Mouse (Mus musculus): ENCODE measurements around the gene Gm6525. TPM values are rescaled to one million over a fixed set of nuclear protein-coding genes. Genes with fewer than 3 reads are reported as not detected.

The Gm6525 gene
- total RNA-seq, 2 experiments from 2014 or later, result not detected

DNA sequence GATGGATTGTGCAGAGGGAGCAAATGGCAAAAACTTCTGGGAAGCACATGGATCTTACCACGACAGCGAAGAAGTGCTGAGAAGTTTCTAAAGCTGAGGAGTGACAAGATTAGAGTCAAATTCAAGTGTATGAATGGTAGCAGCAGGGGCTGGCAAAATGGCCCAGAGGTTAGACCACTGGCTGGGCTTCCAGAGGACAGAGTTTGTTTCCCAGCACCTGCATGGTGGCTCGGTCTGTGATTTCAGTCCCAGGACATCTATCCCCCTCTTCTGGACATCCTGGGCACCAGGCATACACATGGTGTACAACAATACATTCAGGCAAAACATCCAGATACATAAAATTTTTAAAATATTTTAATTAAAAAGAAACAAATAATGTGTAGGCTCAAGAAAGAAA lies 24.1 kb upstream of the Gm6525 start:
- no peak overlapping the region for H3K27ac ChIP-seq
- no peak overlapping the region for H3K4me3 ChIP-seq
- DNase-seq (ENCODE audit: extremely low spot score in 1 of 2, low spot score in 2 of 2), result no peak
- intact Hi-C loops (cut with DNase I), result no loop called here
- TF ChIP-seq CTCF (IDR thresholded peaks at IDR 0.05), result no peak

DNA sequence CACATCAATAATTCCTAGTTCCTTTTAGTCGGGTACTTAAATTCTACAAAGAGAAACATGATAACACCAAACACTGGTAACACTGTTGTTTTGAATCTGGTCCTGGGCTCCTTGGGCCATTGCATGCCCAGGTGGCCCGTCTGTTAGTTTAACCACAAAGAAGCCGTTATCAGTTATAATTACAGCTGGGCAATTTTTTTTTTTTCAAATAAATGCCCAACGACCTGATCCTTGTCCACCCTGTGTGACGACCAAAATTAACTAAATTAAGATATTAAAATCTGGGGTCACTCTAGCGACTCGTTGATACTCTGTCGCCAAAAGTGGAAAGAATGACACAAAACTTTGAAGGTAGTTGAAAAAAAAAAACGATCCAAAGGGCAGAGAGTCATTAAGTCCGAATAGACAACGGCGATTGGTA lies 19.2 kb upstream of the Gm6525 start:
- TF ChIP-seq CTCF (IDR thresholded peaks at IDR 0.05), result no peak
- H3K4me3 ChIP-seq, result no peak overlapping the region
- no peak overlapping the region for H3K27ac ChIP-seq
- DNase-seq (ENCODE audit: extremely low spot score in 1 of 2, low spot score in 2 of 2), result no peak
- intact Hi-C loops (cut with DNase I), result no loop called here

DNA sequence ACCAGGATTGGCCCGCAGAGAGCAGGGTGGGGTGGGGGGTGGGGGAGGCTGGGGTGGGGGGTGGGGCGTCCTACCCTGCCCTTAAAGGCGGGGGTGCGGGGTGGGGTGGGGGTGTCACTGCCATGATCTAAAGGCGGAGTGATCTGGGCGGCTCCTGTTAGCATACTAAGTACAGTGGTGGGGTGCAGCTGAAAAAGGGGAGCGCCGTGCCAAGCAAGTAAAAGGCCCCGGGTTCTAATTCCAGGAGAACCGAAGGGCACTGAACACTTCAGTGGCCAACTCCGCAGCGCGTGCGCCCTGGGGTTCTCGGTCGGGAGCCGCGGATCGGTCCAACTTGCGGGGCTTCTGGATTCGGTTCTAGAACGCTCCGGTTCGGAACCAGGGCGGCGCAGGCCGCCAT lies 18.8 kb upstream of the Gm6525 start:
- TF ChIP-seq CTCF (IDR thresholded peaks at IDR 0.05), result no peak
- intact Hi-C loops (cut with DNase I), result no loop called here
- Histone ChIP-seq H3K4me3 (peak overlapping the region; percentile 61), H3K27ac (no peak overlapping the region)
- DNase-seq (ENCODE audit: extremely low spot score in 1 of 2, low spot score in 2 of 2), result no peak

DNA sequence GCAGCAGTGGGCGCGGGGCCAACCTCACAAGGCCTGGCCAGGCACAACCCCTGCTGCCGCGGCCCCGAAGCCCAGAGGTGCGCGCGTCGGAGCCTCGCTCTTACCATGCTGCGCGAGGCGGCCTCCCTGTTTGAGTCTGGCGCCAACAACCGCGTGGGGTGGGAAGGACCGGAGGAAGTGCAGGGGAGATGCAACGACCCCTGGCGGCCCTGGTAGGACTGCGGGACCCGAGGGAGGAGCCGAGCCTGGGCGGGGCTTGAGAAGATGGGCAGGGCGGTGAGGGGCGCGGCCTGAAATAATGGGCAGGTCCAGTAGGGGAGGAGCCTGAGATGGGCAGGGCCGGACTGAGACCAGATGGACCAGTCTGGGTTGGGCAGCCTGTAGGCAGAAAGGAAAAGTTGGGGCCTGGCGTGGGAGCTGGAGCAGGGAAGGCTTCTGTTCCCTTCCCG lies 18.3 kb upstream of the Gm6525 start, which contains the start of gene Mnd1:
Gene Mnd1, minus strand, starts transcription at position 229 of the 449 bp plus-strand sequence.
- intact Hi-C loops (cut with DNase I), result no loop called here
- peak within 1 kb of the TSS; percentile 61 for H3K4me3 ChIP-seq
- peak; percentile 93 to 95 for DNase-seq (ENCODE audit: extremely low spot score in 1 of 2, low spot score in 2 of 2)
- no peak within 1 kb of the TSS for H3K27ac ChIP-seq
- peak; percentile 85 for TF ChIP-seq CTCF (IDR thresholded peaks at IDR 0.05)

DNA sequence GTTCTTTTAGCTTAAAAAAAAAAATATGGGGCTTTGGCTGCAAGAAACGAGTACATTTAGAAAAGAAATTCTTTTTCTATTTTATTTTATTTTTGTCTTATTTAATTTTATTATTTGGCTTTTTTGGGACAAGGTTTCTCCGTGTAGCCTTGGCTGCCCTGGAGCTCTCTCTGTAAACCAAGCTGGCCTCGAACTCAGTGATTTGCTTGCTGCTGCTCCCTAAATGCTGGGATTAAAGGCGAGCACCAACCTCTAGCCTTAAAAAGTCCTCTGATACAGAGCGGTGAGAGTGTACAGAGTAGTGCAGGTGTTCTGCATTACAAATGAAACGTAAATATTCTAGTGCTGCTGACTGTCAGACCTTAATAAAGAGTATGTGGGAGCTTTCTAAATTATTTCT lies 17.8 kb upstream of the Gm6525 start:
- DNase-seq (ENCODE audit: extremely low spot score in 1 of 2, low spot score in 2 of 2), result no peak
- H3K4me3 ChIP-seq, result peak overlapping the region; percentile 61

DNA sequence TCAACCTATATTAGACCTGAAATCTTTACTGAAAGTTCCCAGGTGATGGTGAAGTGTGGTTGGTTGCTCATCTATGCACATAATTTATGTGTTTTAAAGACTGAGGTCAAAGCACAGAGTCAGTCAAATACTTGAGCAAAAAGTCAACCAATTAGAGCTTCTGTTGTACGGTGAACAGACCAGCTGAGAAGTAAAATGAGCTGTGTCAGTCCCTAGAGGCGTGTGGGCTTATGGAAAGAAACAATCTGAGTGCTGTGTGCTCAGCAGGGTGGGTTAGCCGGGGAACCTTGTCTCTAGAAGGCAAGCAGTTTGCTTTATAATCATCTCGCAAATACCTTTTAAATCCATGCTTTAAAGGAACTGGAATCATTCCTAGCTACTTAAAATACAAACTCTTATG lies 16.9 kb upstream of the Gm6525 start:
- no peak overlapping the region for H3K27ac ChIP-seq
- no peak overlapping the region for H3K4me3 ChIP-seq
- TF ChIP-seq CTCF (IDR thresholded peaks at IDR 0.05), result no peak
- no peak for DNase-seq (ENCODE audit: extremely low spot score in 1 of 2, low spot score in 2 of 2)
- intact Hi-C loops (cut with DNase I), result no loop called here

More for the DNA sequence above, 17.8 kb upstream of the Gm6525 start:
- no peak overlapping the region for H3K27ac ChIP-seq
- intact Hi-C loops (cut with DNase I), result no loop called here
- no peak for TF ChIP-seq CTCF (IDR thresholded peaks at IDR 0.05)

DNA sequence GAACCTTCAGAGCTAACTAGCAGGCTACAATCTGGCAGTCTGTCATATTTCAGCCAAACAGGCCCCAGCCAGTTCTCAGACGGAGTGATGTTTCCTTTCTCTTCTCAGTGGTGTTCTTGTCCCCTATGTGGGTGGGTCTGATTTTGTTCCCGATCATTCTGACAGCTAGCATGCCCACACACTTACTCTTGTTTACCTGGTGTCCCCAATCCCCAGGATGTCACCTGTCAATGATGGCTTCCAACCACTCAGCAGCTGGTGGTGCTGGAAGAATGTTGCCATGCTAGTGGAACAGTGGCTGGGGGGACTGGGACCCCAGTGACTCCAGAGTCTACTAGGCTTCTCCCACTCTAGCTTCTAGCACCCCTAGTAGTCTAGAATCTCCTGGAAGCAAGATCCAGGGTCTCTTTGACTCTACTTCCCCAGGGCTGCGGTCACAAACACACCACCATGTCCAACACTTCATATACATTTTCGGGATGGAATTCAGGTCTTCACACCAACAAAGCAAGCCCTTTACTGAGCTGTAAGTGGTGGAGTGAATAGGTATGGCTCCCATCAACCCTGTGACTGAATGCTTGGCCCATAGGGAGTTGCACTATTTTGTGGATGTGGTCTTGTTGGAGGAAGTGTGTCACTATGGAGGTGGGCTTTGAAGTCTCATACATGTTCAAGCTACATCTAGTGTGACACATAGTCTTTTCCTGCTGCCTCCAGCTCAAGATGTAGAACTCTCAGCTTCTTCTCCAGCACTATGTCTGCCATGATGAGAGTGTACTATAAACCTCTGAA lies 16.1 kb upstream of the Gm6525 start:
- DNase-seq (ENCODE audit: extremely low spot score in 1 of 2, low spot score in 2 of 2), result no peak
- intact Hi-C loops (cut with DNase I), result no loop called here
- H3K27ac ChIP-seq, result no peak overlapping the region
- no peak overlapping the region for H3K4me3 ChIP-seq
- no peak for TF ChIP-seq CTCF (IDR thresholded peaks at IDR 0.05)

DNA sequence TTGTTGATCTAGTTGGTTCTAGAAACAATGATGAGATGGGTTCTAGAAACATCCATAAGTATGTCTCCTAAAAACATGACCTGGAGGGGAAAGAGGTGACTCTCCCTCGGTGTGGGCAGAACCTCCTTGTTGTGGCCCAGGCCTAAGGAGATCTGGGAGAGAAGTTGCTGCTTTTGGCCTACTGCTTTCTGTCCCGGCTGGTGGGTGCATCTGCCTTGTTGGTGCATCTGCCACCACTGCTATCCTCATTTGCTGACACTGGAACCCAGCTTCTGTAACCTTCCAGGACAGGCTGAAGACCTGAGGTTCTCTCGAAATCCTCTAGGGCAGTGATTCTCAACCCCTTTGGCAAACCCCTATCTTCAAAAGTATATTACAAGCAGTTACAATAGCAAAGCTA lies 8.5 kb upstream of the Gm6525 start:
- DNase-seq (ENCODE audit: extremely low spot score in 1 of 2, low spot score in 2 of 2), result no peak
- intact Hi-C loops (cut with DNase I), result no loop called here
- no peak overlapping the region for H3K27ac ChIP-seq
- H3K4me3 ChIP-seq, result no peak overlapping the region
- TF ChIP-seq CTCF (IDR thresholded peaks at IDR 0.05), result no peak

DNA sequence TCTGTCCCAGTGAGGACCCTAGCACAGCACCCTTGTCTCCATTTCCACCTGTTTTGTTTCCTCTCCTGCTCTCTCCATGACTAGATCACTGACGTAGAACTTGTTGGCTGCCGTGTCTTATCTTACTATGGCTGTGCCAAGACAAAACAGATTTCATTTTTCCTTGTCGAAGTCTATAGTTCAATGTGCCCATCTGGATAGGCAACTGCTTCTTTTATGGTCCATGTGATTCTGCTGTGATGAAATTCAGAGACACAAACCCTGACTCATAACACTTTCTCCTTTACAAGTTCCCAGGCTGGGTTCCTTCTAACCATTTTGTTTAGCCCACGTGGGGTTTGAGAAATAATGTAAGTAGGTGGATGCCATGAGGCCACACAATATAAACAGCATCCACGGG lies 7.8 kb upstream of the Gm6525 start:
- DNase-seq (ENCODE audit: extremely low spot score in 1 of 2, low spot score in 2 of 2), result no peak
- intact Hi-C loops (cut with DNase I), result no loop called here
- no peak for TF ChIP-seq CTCF (IDR thresholded peaks at IDR 0.05)
- H3K27ac ChIP-seq, result no peak overlapping the region
- no peak overlapping the region for H3K4me3 ChIP-seq

DNA sequence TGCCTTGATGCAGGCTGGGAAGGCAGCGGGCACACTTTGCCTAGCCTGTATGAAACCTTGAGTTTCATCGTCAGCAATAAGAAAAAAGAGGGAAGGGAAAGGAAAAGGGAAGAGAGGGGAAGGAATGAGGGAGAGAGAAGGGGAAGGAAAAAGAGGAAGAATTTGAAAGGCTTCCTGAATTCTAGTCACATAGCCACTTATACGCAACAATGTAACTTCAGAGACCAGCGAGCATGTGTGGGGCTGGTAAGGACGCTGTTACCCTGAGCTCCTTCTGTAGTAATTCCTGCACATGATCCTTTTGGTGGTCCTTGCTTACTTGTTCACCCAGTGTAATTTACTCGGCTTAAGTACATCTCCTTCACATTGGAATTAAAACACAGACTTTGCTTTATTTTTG lies 5.0 kb upstream of the Gm6525 start:
- TF ChIP-seq CTCF (IDR thresholded peaks at IDR 0.05), result no peak
- Histone ChIP-seq H3K27ac (no peak overlapping the region), H3K4me3 (no peak overlapping the region)
- DNase-seq (ENCODE audit: extremely low spot score in 1 of 2, low spot score in 2 of 2), result no peak
- intact Hi-C loops (cut with DNase I), result no loop called here

DNA sequence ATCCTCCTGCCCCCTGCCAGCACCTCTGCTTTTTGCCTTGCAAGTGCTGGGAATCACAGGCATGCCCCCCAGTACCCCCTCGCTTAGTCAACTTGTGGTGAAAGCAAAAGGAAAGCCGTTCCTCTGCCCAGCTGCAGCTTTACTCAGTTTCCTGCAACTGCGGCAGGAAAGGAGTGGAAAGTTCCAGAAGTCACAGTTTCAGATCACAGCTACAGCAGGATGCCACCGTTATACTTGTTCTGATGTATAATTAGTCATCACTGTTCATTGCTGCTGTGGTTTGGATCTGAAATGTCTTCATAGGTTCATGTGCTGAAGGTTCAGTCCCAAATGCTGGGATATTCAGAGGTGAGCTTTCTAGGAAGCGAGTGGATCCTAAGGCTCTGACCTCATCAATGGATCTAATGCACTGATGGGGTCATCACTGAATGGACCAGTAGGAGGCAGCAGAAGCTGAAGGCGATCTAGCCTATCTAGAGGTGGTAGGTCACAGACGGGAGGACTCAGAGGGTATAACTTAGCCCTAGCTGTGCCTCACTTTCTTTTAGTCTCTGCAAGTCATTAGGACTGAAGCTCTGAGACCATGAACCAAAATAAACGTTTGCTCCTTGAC lies 4.4 kb upstream of the Gm6525 start:
- H3K4me3 ChIP-seq, result no peak overlapping the region
- no peak for DNase-seq (ENCODE audit: extremely low spot score in 1 of 2, low spot score in 2 of 2)
- intact Hi-C loops (cut with DNase I), result no loop called here

DNA sequence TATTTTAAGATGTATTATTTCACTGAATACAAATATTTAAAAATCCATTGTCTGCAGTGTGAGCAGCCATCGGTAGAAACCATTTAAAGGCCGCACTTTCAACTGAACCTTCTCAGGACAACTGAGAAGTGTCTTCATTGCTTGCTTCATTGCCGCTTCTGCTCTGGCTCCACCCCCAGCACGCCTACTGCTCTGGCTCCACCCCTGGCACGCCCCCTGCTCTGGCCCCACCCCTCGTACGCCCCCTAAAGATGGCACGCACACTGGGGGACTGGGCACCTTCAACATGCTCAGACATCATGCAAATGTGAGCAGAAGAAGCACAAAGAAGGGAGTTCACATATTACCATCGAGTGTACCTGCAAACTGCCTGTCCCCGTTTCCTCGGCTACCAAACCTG lies 1.5 kb upstream of the Gm6525 start:
- TF ChIP-seq CTCF (IDR thresholded peaks at IDR 0.05), result no peak
- Histone ChIP-seq H3K4me3 (no peak overlapping the region), H3K27ac (no peak overlapping the region)
- intact Hi-C loops (cut with DNase I), result no loop called here
- no peak for DNase-seq (ENCODE audit: extremely low spot score in 1 of 2, low spot score in 2 of 2)

More for the DNA sequence above, 4.4 kb upstream of the Gm6525 start:
- H3K27ac ChIP-seq, result no peak overlapping the region
- TF ChIP-seq CTCF (IDR thresholded peaks at IDR 0.05), result peak; percentile 14; the same call in 1 of the 2 replicates

Measured in left cerebral cortex, adult 2 months (tissue).